Mouse (Mus musculus) heart, adult 11 months (tissue): ENCODE measurements around the gene A930002H24Rik.

Source experiments
- DNase-seq: peaks from one replicate; pipeline ENCODE4 v3.0.0; 2022

The A930002H24Rik gene

GRCm38 (mm10) chr17:63863647-63864149, at the start of gene A930002H24Rik:
TSS of gene A930002H24Rik (minus strand) at chr17:63863791.
- peak; percentile 100 for DNase-seq

- no peak for DNase-seq
Measured at GRCm38 (mm10) chr17:63909297-63909696, 45.7 kb upstream of the A930002H24Rik start.

GRCm38 (mm10) chr17:63897050-63897449, 33.5 kb upstream of the A930002H24Rik start:
- DNase-seq = peak; percentile 40

- DNase-seq = peak; percentile 39
Measured at GRCm38 (mm10) chr17:63895829-63896228, 32.2 kb upstream of the A930002H24Rik start.

GRCm38 (mm10) chr17:63890611-63891010, 27.0 kb upstream of the A930002H24Rik start:
- no peak for DNase-seq

- peak; percentile 50 for DNase-seq
Measured at GRCm38 (mm10) chr17:63886988-63887387, 23.4 kb upstream of the A930002H24Rik start.

GRCm38 (mm10) chr17:63880009-63880408, 16.4 kb upstream of the A930002H24Rik start:
- DNase-seq = peak; percentile 93

- DNase-seq = peak; percentile 86
Measured at GRCm38 (mm10) chr17:63878889-63879288, 15.3 kb upstream of the A930002H24Rik start.

- no peak for DNase-seq
Measured at GRCm38 (mm10) chr17:63871773-63872172, 8.2 kb upstream of the A930002H24Rik start.

GRCm38 (mm10) chr17:63864171-63864571, 580 bp upstream of the A930002H24Rik start:
- no peak for DNase-seq

GRCm38 (mm10) chr17:63863012-63863630, 470 bp downstream of the A930002H24Rik start, which contains the start of gene Fer:
TSS of gene Fer (plus strand) at chr17:63863062.
- DNase-seq = peak; percentile 86

- no peak for DNase-seq
Measured at GRCm38 (mm10) chr17:63862399-63862798, 1.2 kb downstream of the A930002H24Rik start.

GRCm38 (mm10) chr17:63860988-63861387, 2.6 kb downstream of the A930002H24Rik start:
- peak; percentile 49 for DNase-seq

- DNase-seq = no peak
Measured at GRCm38 (mm10) chr17:63857023-63857544, 6.5 kb downstream of the A930002H24Rik start.

GRCm38 (mm10) chr17:63850016-63850415, 13.6 kb downstream of the A930002H24Rik start:
- peak; percentile 85 for DNase-seq

GRCm38 (mm10) chr17:63849566-63849965, 14.0 kb downstream of the A930002H24Rik start:
- DNase-seq = peak; percentile 99

GRCm38 (mm10) chr17:63849151-63849550, 14.4 kb downstream of the A930002H24Rik start:
- no peak for DNase-seq

GRCm38 (mm10) chr17:63845766-63846165, 17.8 kb downstream of the A930002H24Rik start:
- DNase-seq = peak; percentile 78

GRCm38 (mm10) chr17:63844936-63845335, 18.7 kb downstream of the A930002H24Rik start:
- no peak for DNase-seq

GRCm38 (mm10) chr17:63842226-63842625, 21.4 kb downstream of the A930002H24Rik start:
- DNase-seq = peak; percentile 60

- peak; percentile 55 for DNase-seq
Measured at GRCm38 (mm10) chr17:63839636-63840269, 23.8 kb downstream of the A930002H24Rik start.

GRCm38 (mm10) chr17:63838144-63838543, 25.4 kb downstream of the A930002H24Rik start:
- DNase-seq = peak; percentile 49

GRCm38 (mm10) chr17:63836641-63837040, 26.9 kb downstream of the A930002H24Rik start:
- peak; percentile 31 for DNase-seq

- no peak for DNase-seq
Measured at GRCm38 (mm10) chr17:63836223-63836622, 27.4 kb downstream of the A930002H24Rik start.
